In the genomic region with DNA sequence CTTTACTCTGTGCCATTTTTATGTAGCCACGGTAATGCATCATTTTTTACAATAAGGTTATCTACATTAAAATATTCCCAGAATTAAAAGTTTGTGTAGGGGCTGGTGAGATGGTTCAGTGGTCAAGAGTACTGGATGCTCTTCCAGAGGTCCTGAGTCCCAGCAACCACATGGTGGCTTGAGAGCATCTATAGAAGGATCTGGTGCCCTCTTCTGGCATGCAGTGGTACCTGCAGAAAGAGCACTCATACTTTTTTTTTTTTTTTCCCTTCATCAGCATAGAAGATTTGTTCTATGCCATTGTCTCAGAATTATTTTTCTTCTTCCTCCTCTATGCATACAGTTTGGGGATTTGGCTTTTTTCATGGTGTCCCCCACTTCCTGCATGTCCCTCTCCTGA, we compare ENCODE assay signal across 9 mouse cellular contexts.
DNase-seq lines count a peak whose midpoint lies in the region; TF ChIP-seq lines count a peak whose summit lies in the region.
"Had no signal": no experiment of that assay in that cellular context is flagged by ENCODE, and none has a peak within 500 bp of the region (broad histone marks: within the 10 kb centered on the region; RNA-seq: fewer than 3 reads in every experiment).

No protein-coding gene starts in this region.

- TF ChIP-seq CTCF in left cerebral cortex, adult 2 months (IDR thresholded peaks at IDR 0.05): peak; percentile 67

- no peak overlapping the region for H3K27ac ChIP-seq in left cerebral cortex, adult 2 months
- H3K27ac ChIP-seq: heart, embryonic 15.5 days had no signal

- DNase-seq in adrenal gland, postnatal 10 days: peak; percentile 17
- no peak for DNase-seq in adrenal gland, adult 18-20 months (ENCODE audit: low spot score in 2 of 2)
- peak in 1 of 2 experiments; percentile 14 for DNase-seq in left cerebral cortex, adult 2 months (ENCODE audit: extremely low spot score in 1 of 2, low spot score in 2 of 2)
- no peak for DNase-seq in left cerebral cortex, adult 11 months (ENCODE audit: low spot score)
- DNase-seq in c-Kit-positive CD71-negative TER-119-negative erythroid progenitor cells, embryonic 14.5 days (ENCODE audit: low read depth): peak; percentile 13
- DNase-seq in left cerebral cortex, postnatal 10 days (ENCODE audit: extremely low spot score in 1 of 2, low spot score in 2 of 2): peak; percentile 3 to 29
- peak; percentile 1 for DNase-seq in telencephalon, adult 2 months (ENCODE audit: low read depth, low spot score)
- DNase-seq in gastrocnemius, adult 18-20 months (ENCODE audit: low spot score): no peak

- H3K4me3 ChIP-seq in left cerebral cortex, adult 2 months: no peak overlapping the region
- H3K4me3 ChIP-seq: heart, embryonic 15.5 days had no signal

- intact Hi-C loops in left cerebral cortex, adult 2 months (cut with DNase I): no loop called here
- intact Hi-C loops in left cerebral cortex, postnatal 10 days (cut with DNase I): no loop called here

Comparison
In these comparisons a context has a peak if more than half of its experiments do, and no peak if none do; other contexts are left out.
1. DNase-seq: peak in adrenal gland, postnatal 10 days (single experiment), c-Kit-positive CD71-negative TER-119-negative erythroid progenitor cells, embryonic 14.5 days (single experiment), left cerebral cortex, postnatal 10 days (2 of 2) and telencephalon, adult 2 months (single experiment); none in adrenal gland, adult 18-20 months (0 of 2), left cerebral cortex, adult 11 months (single experiment) and gastrocnemius, adult 18-20 months (single experiment).